Mouse (Mus musculus) limb, embryonic 14.5 days (tissue): ENCODE measurements around the gene Pfdn6. TPM values are rescaled to one million over a fixed set of nuclear protein-coding genes. Genes with fewer than 3 reads are reported as not detected.

Source experiments
- ATAC-seq: fragments of 200-750 bp; cut with Nextera tagmentation; 2 replicates; pipeline ENCODE4 v1.8.0; 2017; ENCODE audit warnings: low read depth, moderate number of reproducible peaks, moderate TSS enrichment; ENCODE audit not compliant: low FRiP score
- DNase-seq: peaks from one replicate; pipeline ENCODE4 v3.0.0-alpha.2; 2015; ENCODE audit warnings: low spot score
- H3K27ac ChIP-seq: fragments of 300-500 bp; sonication (generic); replicated peaks from 2 replicates; pipeline ENCODE4 v1.5.1; 2014; ENCODE audit warnings: low read depth, mild to moderate bottlenecking, low read length, moderate library complexity, mixed read lengths
- H3K27me3 ChIP-seq: fragments of 300-500 bp; sonication (generic); 2 replicates; pipeline ENCODE4 v1.6.1; 2014; ENCODE audit warnings: low read length, mixed read lengths; ENCODE audit not compliant: control insufficient read depth, insufficient read depth
- H3K36me3 ChIP-seq: fragments of 300-500 bp; sonication (generic); 2 replicates; pipeline ENCODE4 v1.6.1; 2014; ENCODE audit warnings: mild to moderate bottlenecking, low read length, moderate library complexity, mixed read lengths; ENCODE audit not compliant: control insufficient read depth, insufficient read depth
- H3K4me1 ChIP-seq: fragments of 300-500 bp; sonication (generic); 2 replicates; pipeline ENCODE4 v1.6.1; 2014; ENCODE audit warnings: antibody characterized with exemption, low read length, mixed read lengths; ENCODE audit not compliant: control insufficient read depth, insufficient read depth
- H3K4me2 ChIP-seq: fragments of 300-500 bp; sonication (generic); replicated peaks from 2 replicates; pipeline ENCODE4 v1.6.1; 2014; ENCODE audit warnings: low read depth, mild to moderate bottlenecking, low read length, moderate library complexity; ENCODE audit not compliant: severe bottlenecking
- H3K4me3 ChIP-seq: fragments of 300-500 bp; sonication (generic); replicated peaks from 2 replicates; pipeline ENCODE4 v1.5.1; 2014; ENCODE audit warnings: low read length
- H3K9ac ChIP-seq: fragments of 300-500 bp; sonication (generic); 2 replicates; pipeline ENCODE4 v1.6.1; 2014; ENCODE audit warnings: mild to moderate bottlenecking, low read depth, low read length, moderate library complexity; ENCODE audit not compliant: severe bottlenecking
- H3K9me3 ChIP-seq: fragments of 300-500 bp; sonication (generic); 2 replicates; pipeline ENCODE4 v1.6.1; 2016; ENCODE audit warnings: low read length; ENCODE audit not compliant: control insufficient read depth
- POLR2A ChIP-seq: fragments of 200-500 bp; IDR thresholded peaks from 2 replicates; pipeline ENCODE4 v1.8.0; 2012; ENCODE audit warnings: inconsistent platforms, mild to moderate bottlenecking, moderate library complexity, borderline replicate concordance; ENCODE audit not compliant: insufficient read depth, insufficient read length; ENCODE audit errors: extremely low read depth
- WGBS: fragments of 180-500 bp; shearing (Covaris S2); extraction: QIAGEN DNeasy Blood & Tissue Kit; methylation state at CpG from one replicate; pipeline ENCODE4 v1.1.7; 2014; 5-methylcytosine and 5-hydroxymethylcytosine counted together
- polyA plus RNA-seq, 2 experiments: library from polyadenylated mRNA; depleted of rRNA in 1 of 2; stranded (reverse) in 1 of 2; unstranded in 1 of 2; fragments of >200 nt; fragmentation: Nextera tagmentation in 1 of 2; extraction: Ambion mirVana in 1 of 2; gene quantifications; 2 replicates each; pipeline versions ENCODE4 v1.2.1 to v1.2.3; 2012 to 2014

The Pfdn6 gene
- polyA plus RNA-seq, 2 experiments, result 104 to 135 TPM

- Histone ChIP-seq H3K4me3 (no peak overlapping the region), H3K27ac (no peak overlapping the region), H3K27me3 (no peaks in the 10 kb centered on the region), H3K4me2 (no peak overlapping the region), H3K36me3 (peaks cover 47% of the 10 kb centered on the region), H3K9me3 (no peaks in the 10 kb centered on the region), H3K4me1 (peaks cover 6% of the 10 kb centered on the region), H3K9ac (no peak overlapping the region)
- TF ChIP-seq POLR2A, result no peak
- no peak for ATAC-seq
- DNase-seq, result no peak
- 89% methylated on average over 15 of the region's 15 CpGs for WGBS
These were observed 19.8 kb upstream of the Pfdn6 start for GRCm38 (mm10) chr17:33959948-33960347.

GRCm38 (mm10) chr17:33959135-33959534 is 19.0 kb upstream of the Pfdn6 start:
- no peak overlapping the region for H3K27ac ChIP-seq

DNA sequence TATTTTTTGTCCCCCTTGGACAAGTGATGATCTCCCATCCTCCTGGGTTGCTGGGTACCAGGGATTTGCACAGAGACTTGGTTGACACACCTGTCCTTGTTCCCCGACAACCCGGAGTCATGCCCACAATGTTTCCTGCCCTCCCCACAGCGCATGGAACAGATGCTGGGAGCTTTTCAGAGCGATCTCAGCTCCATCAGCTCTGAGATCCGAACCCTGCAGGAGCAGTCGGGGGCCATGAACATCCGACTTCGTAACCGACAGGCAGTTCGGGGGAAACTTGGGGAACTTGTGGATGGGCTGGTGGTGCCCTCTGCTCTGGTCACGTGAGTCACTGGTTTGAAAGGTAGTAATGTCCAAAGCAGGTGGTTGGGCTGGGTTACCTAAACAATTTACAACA is 18.3 kb upstream of the Pfdn6 start:
- WGBS, result 94% methylated on average over 11 of the region's 11 CpGs
- H3K27ac ChIP-seq, result no peak overlapping the region
- ATAC-seq (no peak), DNase-seq (no peak)
- TF ChIP-seq POLR2A, result no peak
- H3K4me2 ChIP-seq, result no peak overlapping the region
- no peak overlapping the region for H3K4me3 ChIP-seq
- H3K9me3 ChIP-seq, result no peaks in the 10 kb centered on the region
- no peak overlapping the region for H3K9ac ChIP-seq
- peaks cover 56% of the 10 kb centered on the region for H3K36me3 ChIP-seq
- H3K27me3 ChIP-seq, result no peaks in the 10 kb centered on the region
- peaks cover 17% of the 10 kb centered on the region for H3K4me1 ChIP-seq

More at GRCm38 (mm10) chr17:33959135-33959534, 19.0 kb upstream of the Pfdn6 start:
- ATAC-seq (no peak), DNase-seq (no peak)
- Histone ChIP-seq H3K4me3 (no peak overlapping the region), H3K9me3 (no peaks in the 10 kb centered on the region), H3K27me3 (no peaks in the 10 kb centered on the region), H3K4me1 (peaks cover 12% of the 10 kb centered on the region), H3K9ac (no peak overlapping the region), H3K4me2 (no peak overlapping the region), H3K36me3 (peaks cover 52% of the 10 kb centered on the region)
- 97% methylated on average over 13 of the region's 13 CpGs for WGBS
- TF ChIP-seq POLR2A, result no peak

DNA sequence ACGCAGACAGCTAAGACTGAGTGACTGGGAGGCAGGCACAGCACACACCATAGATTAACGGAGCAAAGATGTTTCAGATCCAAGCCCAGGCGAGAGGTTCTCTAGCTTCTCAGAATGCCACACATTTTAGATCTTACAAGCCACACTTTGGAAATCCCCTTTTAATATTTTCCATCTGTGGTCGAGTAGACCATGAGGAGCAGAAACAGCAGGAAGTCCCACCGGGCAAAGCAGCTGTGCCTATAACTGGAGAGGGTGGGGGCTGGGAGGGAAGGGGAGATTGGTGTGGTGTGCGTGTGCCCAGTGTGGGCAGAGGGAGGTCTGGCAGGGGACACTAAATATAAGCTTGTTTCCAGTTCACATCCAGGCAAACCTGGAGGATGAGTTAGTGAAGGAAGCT is 17.4 kb upstream of the Pfdn6 start:
- no peak overlapping the region for H3K27ac ChIP-seq
- H3K9me3 ChIP-seq, result no peaks in the 10 kb centered on the region
- WGBS, result 52% methylated on average over 6 of the region's 6 CpGs
- no peak for DNase-seq
- H3K27me3 ChIP-seq, result no peaks in the 10 kb centered on the region
- peaks cover 24% of the 10 kb centered on the region for H3K4me1 ChIP-seq
- no peak for ATAC-seq
- no peak overlapping the region for H3K9ac ChIP-seq
- peaks cover 56% of the 10 kb centered on the region for H3K36me3 ChIP-seq
- no peak overlapping the region for H3K4me2 ChIP-seq
- no peak overlapping the region for H3K4me3 ChIP-seq
- TF ChIP-seq POLR2A, result no peak

- TF ChIP-seq POLR2A, result no peak
- peak overlapping the region; percentile 95 for H3K4me3 ChIP-seq
- no peak for ATAC-seq
These were observed 16.2 kb upstream of the Pfdn6 start for GRCm38 (mm10) chr17:33956336-33956735.

DNA sequence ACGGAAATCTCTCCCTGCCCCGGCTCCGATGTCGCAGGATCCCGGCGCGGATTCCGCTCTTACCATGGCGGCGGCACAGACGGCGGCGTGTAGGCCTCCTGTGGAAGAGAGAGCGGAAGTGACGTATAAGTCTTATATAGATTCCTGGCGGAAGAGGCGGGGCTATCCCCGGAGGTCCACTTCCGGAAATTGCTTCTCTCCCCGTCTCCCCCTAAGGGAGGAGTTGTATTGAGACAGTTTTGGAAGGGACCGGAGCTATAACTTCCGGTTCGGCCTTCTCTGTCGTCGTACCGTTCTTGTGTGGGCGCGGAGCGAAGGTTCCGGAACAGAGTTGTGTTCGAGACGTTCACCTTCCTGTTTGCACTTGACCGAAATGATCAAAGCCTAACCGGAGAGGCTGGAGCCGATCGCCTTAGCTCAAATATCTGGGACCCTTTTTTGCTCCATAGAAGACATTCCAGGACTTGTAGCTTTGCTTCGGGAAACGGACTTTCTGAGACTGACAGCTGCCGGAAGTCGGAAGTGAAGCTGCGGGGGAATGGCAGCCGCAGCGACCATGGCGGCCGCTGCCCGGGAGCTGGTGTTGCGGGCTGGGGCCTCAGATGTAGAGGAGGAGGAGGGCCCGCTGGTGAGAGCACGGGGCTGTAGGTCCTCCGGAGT is 15.5 kb upstream of the Pfdn6 start, which contains the start of the genes Vps52 and Rps18:
TSS of gene Vps52 (plus strand) at position 258 of the 660 bp plus-strand sequence.
TSS of gene Rps18 (minus strand) at position 447 of the 660 bp plus-strand sequence.
- Histone ChIP-seq H3K4me3 (peak within 1 kb of the TSS; percentile 95), H3K27me3 (no peaks in the 10 kb centered on the region), H3K4me2 (peak within 1 kb of the TSS; percentile 99), H3K4me1 (peaks cover 33% of the 10 kb centered on the region), H3K27ac (peak within 1 kb of the TSS; percentile 91), H3K9me3 (no peaks in the 10 kb centered on the region), H3K9ac (peak within 1 kb of the TSS; percentile 96), H3K36me3 (peaks cover 59% of the 10 kb centered on the region)
- WGBS, result under 1% methylated on average over 48 of the region's 50 CpGs
- peak; percentile 99 for DNase-seq
- peak; percentile 88 for ATAC-seq
- TF ChIP-seq POLR2A, result peak; percentile 98; the same call in 1 of the 2 replicates

More at GRCm38 (mm10) chr17:33956336-33956735, 16.2 kb upstream of the Pfdn6 start:
- no peak for DNase-seq
- Histone ChIP-seq H3K27ac (peak overlapping the region; percentile 80; the same call in 1 of the 2 replicates), H3K36me3 (peaks cover 59% of the 10 kb centered on the region), H3K27me3 (no peaks in the 10 kb centered on the region), H3K4me2 (peak overlapping the region; percentile 74), H3K4me1 (peaks cover 33% of the 10 kb centered on the region), H3K9ac (peak overlapping the region; percentile 66), H3K9me3 (no peaks in the 10 kb centered on the region)
- WGBS, result 5% methylated on average over 10 of the region's 10 CpGs
